Mouse (Mus musculus): ENCODE measurements around the gene Kif6.

Gene Kif6

GRCm38 (mm10) chr17:49614577-49615235 is at the start of gene Kif6:
Gene Kif6 (plus strand): TSS chr17:49615136.
- DNase-seq (ENCODE audit: extremely low spot score), result peak; percentile 91

GRCm38 (mm10) chr17:49568717-49569116 is 46.2 kb upstream of the Kif6 start:
- DNase-seq (ENCODE audit: extremely low spot score), result no peak

- no peak for DNase-seq (ENCODE audit: extremely low spot score)
These were observed 37.6 kb upstream of the Kif6 start for GRCm38 (mm10) chr17:49577321-49577720.

DNA sequence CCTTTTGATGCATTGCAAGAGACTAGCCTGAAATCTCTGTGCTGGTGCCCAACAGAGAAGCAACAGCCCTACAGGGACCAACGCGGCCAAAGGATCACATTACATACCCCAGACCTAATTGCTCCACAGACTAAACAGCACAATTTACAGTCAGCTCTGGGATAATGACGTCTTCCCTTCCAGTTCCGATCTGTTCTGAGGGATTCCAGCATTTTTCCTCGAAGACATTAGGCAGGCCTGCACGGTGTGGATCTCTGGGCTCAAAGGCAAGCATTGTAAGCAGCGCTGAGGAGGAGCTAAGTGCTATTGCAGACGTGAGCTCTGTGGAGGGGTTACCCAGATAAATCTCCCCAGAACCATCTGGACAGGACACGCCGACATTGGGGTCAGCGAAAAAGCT is 32.5 kb upstream of the Kif6 start:
- DNase-seq (ENCODE audit: extremely low spot score), result peak; percentile 34

- no peak for DNase-seq (ENCODE audit: extremely low spot score)
These were observed 24.9 kb upstream of the Kif6 start for GRCm38 (mm10) chr17:49590051-49590450.

- no peak for DNase-seq (ENCODE audit: extremely low spot score)
These were observed 9.5 kb upstream of the Kif6 start for GRCm38 (mm10) chr17:49605397-49605796.

DNA sequence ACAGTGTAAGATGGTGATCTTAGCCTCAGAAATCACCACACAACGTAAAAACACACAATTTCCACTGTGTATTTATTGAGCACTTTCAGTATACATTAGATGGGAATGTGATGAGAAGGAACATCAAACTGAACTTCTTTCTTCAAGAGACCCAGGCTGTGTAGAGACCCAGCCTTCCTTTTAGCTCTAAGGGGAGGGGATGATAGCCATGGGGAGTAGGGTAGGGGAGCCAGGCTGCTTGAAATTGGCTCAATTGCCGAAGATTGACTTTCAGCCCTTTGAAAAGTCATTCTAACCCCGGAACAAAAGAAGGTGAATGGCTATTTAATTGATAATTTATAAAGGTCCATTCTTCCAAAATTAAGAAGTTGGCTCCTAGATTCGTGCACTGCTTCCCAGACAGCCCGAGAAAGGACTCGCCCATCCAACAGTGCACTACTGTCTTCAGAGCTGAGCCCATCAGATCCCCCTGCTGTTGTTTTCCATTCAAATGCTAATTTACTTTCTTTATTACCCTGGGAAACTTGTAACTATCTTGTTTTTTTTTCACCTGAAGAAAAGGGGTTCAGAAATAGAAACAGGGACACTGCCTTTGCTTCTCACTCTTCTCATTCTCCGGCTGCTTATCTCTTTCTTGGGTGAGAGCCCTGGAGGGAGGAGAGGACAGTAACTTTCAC is 7.4 kb upstream of the Kif6 start:
- no peak for DNase-seq (ENCODE audit: extremely low spot score)

DNA sequence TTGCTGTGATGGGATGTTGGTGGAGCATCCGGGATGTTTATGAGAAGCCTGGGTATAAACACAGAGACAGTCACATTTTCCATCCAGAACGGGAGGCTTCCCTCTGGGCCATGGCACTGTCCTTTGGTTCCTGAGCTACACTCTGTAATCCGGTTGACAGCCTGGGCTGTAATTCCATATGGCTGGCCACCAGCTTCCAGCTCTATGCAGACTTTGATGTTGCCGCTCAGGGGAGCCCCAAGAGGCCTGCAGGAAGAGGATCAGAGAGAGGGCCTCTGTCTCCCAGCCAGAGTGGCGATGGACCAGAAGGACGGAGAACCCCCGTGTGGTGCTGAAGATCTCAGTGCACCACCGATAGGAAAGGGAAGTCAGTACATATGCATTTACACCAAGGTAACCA is 4.6 kb upstream of the Kif6 start:
- DNase-seq (ENCODE audit: extremely low spot score), result no peak

GRCm38 (mm10) chr17:49615241-49615651 is 310 bp downstream of the Kif6 start:
- peak; percentile 26 for DNase-seq (ENCODE audit: extremely low spot score)

GRCm38 (mm10) chr17:49624572-49624971 is 9.6 kb downstream of the Kif6 start:
- DNase-seq (ENCODE audit: extremely low spot score), result no peak

DNA sequence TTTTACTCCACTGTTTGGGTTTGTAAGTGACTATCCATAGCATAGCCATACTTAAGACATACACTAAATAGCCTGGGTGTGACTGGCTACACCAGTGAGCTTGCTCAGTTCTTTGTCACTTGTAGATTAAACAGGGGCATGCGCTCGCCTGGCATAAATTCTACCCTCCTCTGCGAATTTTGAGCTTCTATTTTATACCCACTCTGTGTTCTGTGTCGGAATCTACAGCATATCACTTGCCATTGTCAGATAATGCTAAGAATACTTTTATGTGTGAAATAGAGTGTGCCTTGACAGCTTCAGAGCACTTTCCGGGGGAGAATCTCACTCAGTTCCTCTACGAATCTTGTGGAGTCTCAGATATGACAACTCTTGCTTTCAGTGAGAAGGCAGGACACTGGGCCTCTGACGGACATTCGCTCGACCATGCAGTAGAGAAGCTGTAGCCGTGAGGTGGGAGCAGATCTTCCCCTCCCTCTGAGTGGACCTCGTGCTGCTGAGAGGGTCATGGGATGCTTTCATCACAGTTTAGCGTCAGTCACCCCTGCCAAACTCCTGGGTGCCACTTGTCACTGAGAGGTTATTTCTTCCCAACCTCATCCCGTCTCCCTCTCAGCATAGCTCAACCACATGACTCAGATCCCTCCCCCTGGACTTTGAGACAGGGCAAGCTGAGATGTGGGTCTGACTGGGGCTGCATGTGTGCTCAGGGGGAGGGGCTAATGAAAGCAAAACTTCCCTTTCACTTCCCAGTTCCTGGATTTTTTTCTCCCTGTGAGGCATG is 12.3 kb downstream of the Kif6 start:
- DNase-seq (ENCODE audit: extremely low spot score), result no peak

- no peak for DNase-seq (ENCODE audit: extremely low spot score)
These were observed 13.9 kb downstream of the Kif6 start for GRCm38 (mm10) chr17:49628875-49629274.

GRCm38 (mm10) chr17:49633041-49633440 is 18.1 kb downstream of the Kif6 start:
- no peak for DNase-seq (ENCODE audit: extremely low spot score)

- no peak for DNase-seq (ENCODE audit: extremely low spot score)
These were observed 27.0 kb downstream of the Kif6 start for GRCm38 (mm10) chr17:49641903-49642302.

DNA sequence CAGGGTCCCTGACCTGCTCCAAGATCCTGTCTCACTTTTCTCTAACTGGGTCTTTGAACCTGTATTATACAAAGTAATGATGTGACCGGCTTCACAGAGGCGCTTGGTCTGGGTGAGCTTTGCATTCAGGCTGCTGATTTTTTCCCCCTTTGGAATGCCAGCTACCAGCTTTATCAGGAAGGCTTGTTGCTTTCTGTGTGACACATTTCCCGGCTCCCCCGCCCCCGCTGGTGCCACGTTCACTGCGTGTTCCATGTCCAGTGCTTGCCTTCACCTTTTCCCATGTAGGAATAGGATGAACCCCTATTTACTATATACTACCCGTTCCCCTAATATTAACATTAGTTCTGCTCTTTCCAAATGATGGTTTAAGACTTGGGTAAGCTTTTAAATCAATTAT is 27.4 kb downstream of the Kif6 start:
- DNase-seq (ENCODE audit: extremely low spot score), result no peak

DNA sequence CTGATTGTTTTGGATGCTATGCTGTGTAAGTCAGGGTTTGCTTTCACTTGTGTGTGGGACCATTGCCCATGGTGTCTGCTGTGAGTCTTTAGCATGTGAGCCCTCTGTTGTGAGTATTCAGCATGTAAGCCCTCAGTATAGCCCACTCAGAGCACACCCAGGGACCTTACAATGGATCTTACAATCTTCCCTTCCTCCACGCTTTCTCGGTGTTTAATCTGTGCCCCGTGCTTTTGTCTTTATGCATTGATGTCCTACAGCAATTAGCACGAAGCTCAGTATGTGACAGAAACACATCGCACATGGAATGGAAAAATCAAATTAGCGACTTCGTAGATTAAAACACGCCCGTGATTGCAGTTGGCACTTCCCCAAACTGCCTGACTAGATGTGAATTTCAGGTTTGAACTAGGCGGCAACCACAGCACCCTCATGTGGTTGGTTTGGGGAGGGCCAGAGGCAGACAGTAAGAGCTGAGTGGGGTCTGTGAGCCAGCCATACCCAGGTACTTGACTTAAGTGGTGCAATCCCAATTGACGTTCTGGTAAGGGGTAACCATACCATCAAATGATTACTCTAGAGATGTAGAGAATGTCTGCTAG is 28.1 kb downstream of the Kif6 start:
- DNase-seq (ENCODE audit: extremely low spot score), result no peak

- no peak for DNase-seq (ENCODE audit: extremely low spot score)
These were observed 31.3 kb downstream of the Kif6 start for GRCm38 (mm10) chr17:49646267-49646666.

DNA sequence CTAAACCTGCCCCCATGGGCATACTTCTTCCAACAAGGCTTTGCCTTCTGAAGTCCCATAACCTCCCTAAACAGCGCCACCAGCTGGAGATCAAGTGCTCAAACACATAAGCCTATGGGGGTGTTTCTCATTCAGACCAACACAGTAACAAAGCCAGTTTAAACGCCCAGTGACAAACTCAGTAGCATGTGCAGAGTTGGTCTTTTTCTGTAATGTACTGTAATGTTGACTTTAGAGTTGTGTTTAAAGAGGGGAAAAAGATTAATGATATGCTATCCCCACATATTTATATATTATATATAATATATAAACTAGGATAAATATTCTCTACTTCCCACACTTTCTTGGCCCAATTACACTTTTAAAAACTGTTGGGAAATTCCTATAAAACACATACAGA is 34.0 kb downstream of the Kif6 start:
- no peak for DNase-seq (ENCODE audit: extremely low spot score)

DNA sequence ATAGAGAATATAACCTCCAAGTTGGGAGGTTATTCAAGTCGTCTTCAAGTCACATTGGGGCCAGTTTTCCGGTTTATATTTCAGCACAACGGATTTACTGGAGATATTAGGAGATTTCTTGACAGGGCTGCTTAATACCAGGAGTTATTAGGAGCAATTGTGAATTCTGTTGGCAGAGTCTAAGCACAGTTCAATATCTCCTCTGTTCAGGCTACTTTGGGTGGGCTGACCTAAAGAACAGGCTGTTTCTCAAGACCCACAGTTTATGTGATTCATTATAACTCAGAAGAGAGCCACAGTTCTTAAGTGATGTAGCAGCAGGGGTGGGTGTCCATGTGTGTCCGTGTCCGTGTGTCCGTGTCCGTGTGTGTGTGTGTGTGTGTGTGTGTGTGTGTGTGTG is 34.5 kb downstream of the Kif6 start:
- no peak for DNase-seq (ENCODE audit: extremely low spot score)

DNA sequence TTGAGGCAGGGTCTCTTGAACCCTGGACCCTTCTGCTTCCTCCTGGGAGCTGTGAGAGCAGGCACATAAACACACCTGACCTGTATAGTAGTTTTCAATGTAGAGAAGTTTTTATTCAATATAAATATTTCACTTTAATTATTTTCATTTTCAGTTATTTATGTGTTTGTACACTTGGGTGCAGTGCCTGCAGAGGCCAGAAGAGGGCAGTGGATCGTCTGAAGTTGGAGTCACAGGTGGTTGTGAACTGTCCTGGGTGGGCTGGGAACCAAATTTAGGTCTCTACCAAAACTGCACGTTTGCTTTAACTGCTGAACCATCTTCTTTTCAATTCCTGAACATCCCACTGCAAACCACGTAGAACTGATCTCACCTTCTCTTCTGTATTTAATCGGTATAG is 35.4 kb downstream of the Kif6 start:
- DNase-seq (ENCODE audit: extremely low spot score), result no peak

GRCm38 (mm10) chr17:49652357-49652756 is 37.4 kb downstream of the Kif6 start:
- no peak for DNase-seq (ENCODE audit: extremely low spot score)

DNA sequence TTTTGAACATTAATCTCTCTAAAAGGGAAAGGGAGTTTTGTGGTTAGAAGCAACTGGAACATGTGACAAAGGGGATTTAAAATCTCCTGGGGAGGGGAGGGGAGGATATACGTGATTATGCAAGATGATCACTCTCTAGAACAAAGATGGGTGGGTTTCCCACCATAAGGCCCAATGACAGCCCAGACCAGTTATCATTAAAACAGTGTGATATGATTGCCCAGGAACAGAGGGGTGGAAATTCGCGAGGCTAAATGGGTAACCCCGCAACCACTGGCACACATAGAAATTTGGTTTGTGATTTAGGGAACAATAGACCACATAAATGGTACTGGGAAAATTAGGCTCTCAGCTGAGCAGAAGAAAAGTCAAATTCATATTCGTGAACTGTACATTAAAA is 37.9 kb downstream of the Kif6 start:
- DNase-seq (ENCODE audit: extremely low spot score), result no peak
